Mouse (Mus musculus): ENCODE measurements around the gene Ncoa3.

DNA sequence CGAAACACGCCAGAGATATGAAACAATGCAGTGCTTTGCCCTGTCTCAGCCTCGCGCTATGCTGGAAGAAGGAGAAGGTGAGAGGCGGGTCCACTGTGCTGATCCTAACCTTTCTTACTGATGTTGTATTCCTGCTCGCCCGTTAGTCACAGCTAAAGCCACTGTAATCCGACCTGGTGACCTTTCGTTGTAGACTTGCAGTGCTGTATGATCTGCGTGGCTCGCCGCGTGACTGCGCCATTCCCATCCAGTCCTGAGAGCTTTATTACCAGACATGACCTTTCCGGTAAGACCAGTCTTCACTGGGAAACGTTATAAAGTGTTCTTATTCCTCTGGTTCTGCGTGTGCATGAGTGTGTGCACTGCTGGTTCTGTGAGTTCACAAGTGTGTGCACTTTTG lies 59.0 kb downstream of the Ncoa3 start:
- TF ChIP-seq POLR2A (IDR thresholded peaks at IDR 0.05; ENCODE audit: borderline replicate concordance, extremely low read depth, insufficient read depth, insufficient read length, poor library complexity, severe bottlenecking) (no peak), CTCF (IDR thresholded peaks at IDR 0.05; ENCODE audit: borderline replicate concordance, extremely low read depth, insufficient read depth, insufficient read length) (no peak)
